Mouse (Mus musculus): ENCODE measurements around the gene Cep170b. TPM values are rescaled to one million over a fixed set of nuclear protein-coding genes. Genes with fewer than 3 reads are reported as not detected.

The Cep170b gene
- polyA plus RNA-seq (2012; rRNA removed) = 129 and 131 TPM in 2 replicates

DNA sequence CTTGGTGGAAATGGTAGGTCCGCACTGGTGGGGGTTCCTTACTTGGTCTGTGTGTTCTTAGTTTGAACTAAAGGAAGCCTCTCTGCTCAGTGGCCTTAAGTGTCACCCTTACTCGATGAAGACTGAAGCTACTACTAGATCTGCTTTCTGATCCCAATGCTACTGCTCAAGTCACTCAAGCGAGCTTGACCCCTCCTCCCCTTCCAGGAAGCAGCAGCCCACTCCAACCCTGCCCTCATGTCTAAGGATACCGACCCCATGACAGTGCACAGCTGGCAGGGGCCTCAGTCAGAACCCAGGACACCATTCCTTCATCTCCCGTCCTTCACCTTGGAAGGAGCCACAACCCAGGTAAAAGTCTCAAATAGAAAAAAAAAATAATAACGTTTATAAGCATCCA lies at the start of gene Cep170b:
Gene Cep170b, plus strand, starts transcription at position 240 of the 400 bp plus-strand sequence.
- H3K27ac ChIP-seq (ENCODE audit: insufficient read depth, low read length) = no peak within 1 kb of the TSS
- no peaks in the 10 kb centered on the region for H3K4me1 ChIP-seq (ENCODE audit: control insufficient read depth, insufficient read depth, low read length)
- H3K4me3 ChIP-seq (ENCODE audit: insufficient read depth, low read length) = peak within 1 kb of the TSS; percentile 63
- TF ChIP-seq POLR2A (IDR thresholded peaks at IDR 0.05; ENCODE audit: extremely low read depth, insufficient read depth, low read length) (no peak), CTCF (IDR thresholded peaks at IDR 0.05; ENCODE audit: extremely low read depth, insufficient read depth, low read length) (no peak)

DNA sequence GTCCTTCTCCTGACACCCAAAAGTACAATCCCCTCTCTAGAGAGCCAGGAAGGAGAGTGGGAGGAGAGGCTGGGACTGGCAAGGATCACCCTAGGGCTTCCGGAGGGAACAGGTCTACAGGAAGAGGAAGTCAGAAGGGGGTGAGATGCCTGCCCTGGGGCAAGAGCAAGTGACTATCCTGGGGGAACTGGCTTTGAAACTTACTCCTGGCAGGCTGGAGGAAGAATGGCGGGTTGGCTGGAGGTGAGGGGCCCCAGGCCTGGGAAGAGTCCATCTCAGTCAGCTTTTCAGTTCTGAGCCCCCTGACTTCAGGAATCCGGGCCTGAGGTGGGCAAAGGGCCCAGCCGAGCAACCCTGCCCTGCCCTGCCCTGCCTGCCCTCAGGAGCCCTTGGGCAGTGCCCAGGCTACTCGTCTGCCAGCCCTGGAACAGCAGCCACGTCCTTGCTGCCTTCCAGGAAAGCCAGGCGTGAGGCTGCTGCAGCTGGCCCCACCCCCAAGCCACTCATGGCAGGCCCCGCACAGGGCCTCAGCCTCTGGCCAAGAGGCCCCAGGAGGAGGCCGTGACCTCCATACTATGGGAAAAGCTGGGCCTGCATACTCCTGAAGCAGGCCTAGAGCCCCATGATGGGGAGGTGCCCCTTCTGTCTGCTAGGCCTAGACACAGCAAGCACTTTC lies 49.4 kb upstream of the Cep170b start:
- Histone ChIP-seq H3K4me3 (ENCODE audit: insufficient read depth, low read length) (no peak overlapping the region), H3K27ac (ENCODE audit: insufficient read depth, low read length) (no peak overlapping the region), H3K4me1 (ENCODE audit: control insufficient read depth, insufficient read depth, low read length) (peaks cover 2% of the 10 kb centered on the region)
- TF ChIP-seq POLR2A (IDR thresholded peaks at IDR 0.05; ENCODE audit: extremely low read depth, insufficient read depth, low read length) (no peak), CTCF (IDR thresholded peaks at IDR 0.05; ENCODE audit: extremely low read depth, insufficient read depth, low read length) (no peak)

DNA sequence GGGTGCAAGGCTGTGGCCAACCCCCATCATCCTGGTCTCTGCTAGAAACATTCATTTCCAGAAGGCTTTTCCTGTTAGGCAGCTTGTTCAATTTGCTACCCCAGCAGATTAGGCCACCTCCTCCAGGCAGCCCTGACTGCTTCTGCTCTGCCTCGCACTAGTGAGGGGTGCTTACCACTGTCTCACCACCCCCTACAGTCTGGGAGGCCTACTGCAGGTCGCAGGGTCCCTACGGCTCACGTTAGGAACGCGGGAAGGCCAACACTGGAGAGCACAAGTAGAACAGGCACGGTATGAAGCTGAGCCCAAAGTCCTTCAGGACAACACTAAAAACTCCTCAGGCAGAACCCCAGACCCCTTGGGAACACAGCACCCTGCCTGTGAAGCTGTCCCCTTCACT lies 48.4 kb upstream of the Cep170b start:
- TF ChIP-seq CTCF (IDR thresholded peaks at IDR 0.05; ENCODE audit: extremely low read depth, insufficient read depth, low read length) (no peak), POLR2A (IDR thresholded peaks at IDR 0.05; ENCODE audit: extremely low read depth, insufficient read depth, low read length) (no peak)
- H3K4me1 ChIP-seq (ENCODE audit: control insufficient read depth, insufficient read depth, low read length) = peaks cover 2% of the 10 kb centered on the region

DNA sequence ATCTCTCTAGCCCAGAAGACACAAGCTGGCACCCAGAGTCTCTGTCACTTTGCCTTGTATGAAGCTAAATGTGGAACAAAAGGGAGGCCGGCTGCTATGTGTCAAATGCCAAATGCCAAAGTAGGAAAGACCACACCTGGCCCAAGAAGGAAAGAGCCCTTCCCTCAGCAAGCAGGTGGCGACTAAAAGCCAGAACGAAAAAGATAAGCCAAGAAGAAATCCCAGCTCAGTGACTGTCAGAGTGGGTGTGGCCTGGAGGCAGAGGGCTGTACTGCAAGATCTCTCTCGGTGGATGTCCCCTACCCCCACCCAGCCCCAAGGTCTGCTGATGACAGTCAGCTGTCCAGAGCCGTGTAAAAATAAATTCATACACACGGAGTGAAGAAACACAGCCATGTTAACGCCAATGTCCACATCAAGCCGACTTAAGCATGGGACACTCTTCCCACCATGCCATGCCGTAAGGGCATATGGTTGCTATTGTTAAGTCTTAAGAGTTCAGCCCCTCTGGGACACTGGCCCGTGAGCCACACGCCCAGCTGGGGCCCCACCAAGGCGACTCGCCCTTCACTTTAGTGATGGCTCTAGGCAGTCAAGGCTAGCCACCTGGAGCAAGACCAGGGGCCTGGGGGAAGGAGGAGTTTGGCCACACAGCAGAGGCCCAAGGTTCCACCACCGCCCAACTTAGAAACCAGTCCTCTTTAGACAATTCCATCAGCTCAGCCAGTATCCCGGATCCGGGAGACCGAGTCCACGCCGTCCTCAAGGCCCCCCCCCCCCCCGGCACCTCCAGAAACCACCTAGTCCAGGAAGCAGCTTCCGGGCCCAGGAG lies 47.3 kb upstream of the Cep170b start:
- H3K4me3 ChIP-seq (ENCODE audit: insufficient read depth, low read length) = peak overlapping the region; percentile 45
- H3K4me1 ChIP-seq (ENCODE audit: control insufficient read depth, insufficient read depth, low read length) = peaks cover 2% of the 10 kb centered on the region; the same call in 1 of the 2 replicates
- no peak for TF ChIP-seq POLR2A (IDR thresholded peaks at IDR 0.05; ENCODE audit: extremely low read depth, insufficient read depth, low read length)
- TF ChIP-seq CTCF (IDR thresholded peaks at IDR 0.05; ENCODE audit: extremely low read depth, insufficient read depth, low read length) = no peak
- H3K27ac ChIP-seq (ENCODE audit: insufficient read depth, low read length) = no peak overlapping the region; the same call in 1 of the 2 replicates

More for the DNA sequence above, 48.4 kb upstream of the Cep170b start:
- H3K27ac ChIP-seq (ENCODE audit: insufficient read depth, low read length) = no peak overlapping the region
- H3K4me3 ChIP-seq (ENCODE audit: insufficient read depth, low read length) = no peak overlapping the region

- H3K4me1 ChIP-seq (ENCODE audit: control insufficient read depth, insufficient read depth, low read length) = peaks cover 2% of the 10 kb centered on the region; the same call in 1 of the 2 replicates
- no peak for TF ChIP-seq CTCF (IDR thresholded peaks at IDR 0.05; ENCODE audit: extremely low read depth, insufficient read depth, low read length)
- TF ChIP-seq POLR2A (IDR thresholded peaks at IDR 0.05; ENCODE audit: extremely low read depth, insufficient read depth, low read length) = no peak
- peak overlapping the region; percentile 54; the same call in 1 of the 2 replicates for H3K27ac ChIP-seq (ENCODE audit: insufficient read depth, low read length)
- H3K4me3 ChIP-seq (ENCODE audit: insufficient read depth, low read length) = peak overlapping the region; percentile 45
These were observed 46.6 kb upstream of the Cep170b start for GRCm38 (mm10) chr12:112673576-112674091.

DNA sequence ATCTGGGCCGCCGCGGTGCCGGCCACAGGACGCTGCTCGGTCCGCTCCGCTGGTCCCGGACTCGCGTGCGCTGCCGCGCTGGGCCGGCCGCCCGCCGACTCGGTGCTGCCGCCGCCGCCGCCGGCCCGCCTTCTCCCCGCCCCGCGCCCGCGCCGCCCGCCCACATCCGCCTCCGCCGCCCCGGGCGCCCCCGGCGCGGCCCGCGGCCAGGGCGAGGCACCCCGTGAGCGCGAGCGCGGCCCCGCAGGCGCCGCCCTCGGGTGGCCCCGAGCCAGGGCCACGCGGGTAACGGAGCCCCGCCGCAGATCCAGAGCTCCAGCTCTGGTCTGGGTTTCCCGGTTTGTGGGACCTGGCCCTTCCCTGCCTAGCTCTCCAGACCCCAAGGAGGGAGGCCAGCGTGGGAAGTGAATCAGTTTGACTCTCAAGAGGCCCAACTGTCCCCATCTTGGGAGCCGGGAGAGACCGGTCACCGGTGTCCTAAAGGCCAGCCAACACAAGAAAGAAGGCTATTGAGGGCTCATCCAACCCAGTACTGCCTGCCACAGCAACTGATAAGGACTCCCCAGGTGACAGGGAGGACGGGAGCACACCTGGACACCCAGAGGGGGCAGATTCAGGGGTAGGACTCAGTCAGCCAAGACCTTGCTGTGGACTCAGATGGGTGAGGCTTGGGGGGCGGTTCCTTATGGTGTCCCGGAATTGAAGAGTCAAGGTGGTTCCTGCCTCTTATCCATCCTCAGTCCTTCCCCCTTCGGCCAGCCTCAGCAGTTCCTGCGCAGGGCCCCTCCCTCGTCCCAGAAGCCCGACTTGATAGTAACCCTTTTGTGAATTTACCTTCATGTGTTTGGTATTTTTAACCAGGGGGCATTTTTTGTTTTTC lies 45.9 kb upstream of the Cep170b start, which contains the start of gene Akt1:
Gene Akt1, minus strand, starts transcription at position 753 of the 880 bp plus-strand sequence.
- Histone ChIP-seq H3K4me1 (ENCODE audit: control insufficient read depth, insufficient read depth, low read length) (peaks cover 2% of the 10 kb centered on the region; the same call in 1 of the 2 replicates), H3K27ac (ENCODE audit: insufficient read depth, low read length) (peak within 1 kb of the TSS; percentile 60), H3K4me3 (ENCODE audit: insufficient read depth, low read length) (peak within 1 kb of the TSS; percentile 45)
- no peak for TF ChIP-seq CTCF (IDR thresholded peaks at IDR 0.05; ENCODE audit: extremely low read depth, insufficient read depth, low read length)

- no peak overlapping the region for H3K4me3 ChIP-seq (ENCODE audit: insufficient read depth, low read length)
- TF ChIP-seq POLR2A (IDR thresholded peaks at IDR 0.05; ENCODE audit: extremely low read depth, insufficient read depth, low read length) (no peak), CTCF (IDR thresholded peaks at IDR 0.05; ENCODE audit: extremely low read depth, insufficient read depth, low read length) (peak; percentile 76)
- H3K4me1 ChIP-seq (ENCODE audit: control insufficient read depth, insufficient read depth, low read length) = peaks cover 2% of the 10 kb centered on the region; the same call in 1 of the 2 replicates
- H3K27ac ChIP-seq (ENCODE audit: insufficient read depth, low read length) = no peak overlapping the region
These were observed 44.8 kb upstream of the Cep170b start for GRCm38 (mm10) chr12:112675245-112676035.

GRCm38 (mm10) chr12:112677076-112677475 lies 43.2 kb upstream of the Cep170b start:
- TF ChIP-seq CTCF (IDR thresholded peaks at IDR 0.05; ENCODE audit: extremely low read depth, insufficient read depth, low read length) = no peak
- TF ChIP-seq POLR2A (IDR thresholded peaks at IDR 0.05; ENCODE audit: extremely low read depth, insufficient read depth, low read length) = no peak
- Histone ChIP-seq H3K4me1 (ENCODE audit: control insufficient read depth, insufficient read depth, low read length) (peaks cover 2% of the 10 kb centered on the region; the same call in 1 of the 2 replicates), H3K27ac (ENCODE audit: insufficient read depth, low read length) (no peak overlapping the region), H3K4me3 (ENCODE audit: insufficient read depth, low read length) (no peak overlapping the region)
